Mouse (Mus musculus) erythroblast, adult 5-6 weeks (primary cell): ENCODE measurements around the gene Specc1. TPM values are rescaled to one million over a fixed set of nuclear protein-coding genes. Genes with fewer than 3 reads are reported as not detected.

Experiments
- ATAC-seq: replicated peaks from 2 replicates; pipeline ENCODE4 v1.8.0; 2016; ENCODE audit warnings: moderate number of reproducible peaks, mild to moderate bottlenecking, moderate TSS enrichment, inconsistent platforms; ENCODE audit not compliant: poor library complexity, low FRiP score, severe bottlenecking
- total RNA-seq, 2 experiments: library from RNA; stranded (forward) in 1 of 2; stranded (reverse) in 1 of 2; fragments of 150-400 nt in 1 of 2; fragments of 200-764, 138-1000 nt in 1 of 2; gene quantifications; 2 replicates each; pipeline versions ENCODE4 v1.2.3 to v1.2.4; 2015 to 2017; ENCODE audit warnings: low replicate concordance in 2 of 2

Specc1 gene
- total RNA-seq, 2 experiments from 2014 or later, result 950 to 2,020 TPM

DNA sequence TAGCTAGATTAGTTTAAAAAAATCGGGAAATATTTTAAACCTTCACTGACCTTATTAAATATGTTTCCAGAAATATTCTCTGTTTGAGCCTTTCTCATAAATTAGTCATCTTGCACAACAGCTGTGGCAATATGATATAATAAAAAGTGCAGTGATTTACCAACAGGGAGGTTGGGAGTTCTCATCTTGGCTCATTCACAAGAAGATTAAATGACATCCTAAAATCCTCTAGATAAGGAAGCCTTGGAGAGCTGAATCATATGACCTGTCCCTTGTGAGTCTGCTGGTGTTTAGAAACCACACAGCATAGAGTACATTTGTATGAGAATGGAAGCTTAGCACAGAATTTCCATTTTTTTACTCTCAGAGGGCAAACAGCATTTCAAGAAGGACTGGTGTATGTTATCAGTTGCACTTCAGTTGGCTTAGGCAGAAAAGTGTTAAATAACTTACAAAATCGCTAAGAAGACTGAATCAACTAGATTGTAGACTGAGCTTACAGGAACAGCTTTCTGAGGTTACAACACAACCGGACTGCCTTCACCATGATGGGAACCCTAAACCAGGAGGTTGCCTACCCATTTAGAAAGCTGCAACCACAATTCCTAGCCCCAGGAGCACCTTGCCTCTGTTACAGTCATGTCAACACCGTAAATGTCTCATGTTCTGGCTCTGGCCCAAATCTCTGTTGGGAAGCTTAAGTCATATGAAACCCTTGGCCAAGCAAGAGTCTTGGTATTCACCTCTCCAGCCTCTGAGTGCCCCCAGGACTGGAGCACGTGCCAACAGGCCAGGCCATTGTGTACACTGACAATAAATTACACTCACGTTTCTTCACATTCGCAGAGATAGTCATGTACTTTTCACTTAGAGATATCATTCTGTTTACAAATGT, 188.9 kb downstream of the Specc1 start:
- no peak for ATAC-seq

DNA sequence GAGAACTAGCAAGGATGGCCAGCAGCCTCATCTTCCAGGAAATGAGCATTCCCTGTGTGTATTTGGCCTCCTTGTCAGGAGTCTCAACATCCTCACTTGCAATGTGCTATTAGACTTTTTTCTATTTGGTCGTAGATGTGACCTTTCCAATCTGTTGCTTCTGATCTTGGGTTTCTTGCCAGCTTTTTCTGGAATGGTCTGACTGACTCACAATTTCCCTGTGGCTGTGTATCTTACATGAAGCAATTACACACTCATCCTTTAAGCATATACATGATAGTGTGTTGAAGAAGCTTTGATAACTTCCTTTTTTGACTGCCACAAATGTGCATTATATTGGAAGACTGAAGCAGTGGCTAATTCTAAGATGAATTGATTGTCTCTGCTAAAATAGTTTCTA, 190.1 kb downstream of the Specc1 start:
- ATAC-seq, result no peak

DNA sequence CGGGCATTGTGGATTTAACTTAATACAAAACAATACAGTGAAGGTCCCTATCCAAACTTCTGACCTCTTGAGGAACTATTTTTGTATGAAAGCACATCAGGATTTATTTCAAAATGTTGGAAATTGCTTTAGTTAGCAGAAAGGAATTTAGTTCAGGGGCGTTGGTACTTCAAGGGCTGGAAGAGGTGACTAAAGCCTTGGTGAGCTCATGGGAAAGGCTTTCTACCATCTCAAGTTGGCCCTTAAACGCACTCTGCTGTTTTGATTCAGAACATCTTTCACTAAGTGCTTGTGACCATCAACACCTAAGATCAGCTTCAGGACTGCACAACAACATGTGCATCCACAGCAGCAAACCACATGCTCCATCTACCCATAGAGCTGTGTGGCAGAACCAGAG, 191.5 kb downstream of the Specc1 start:
- no peak for ATAC-seq

- ATAC-seq, result no peak
These were observed 191.9 kb downstream of the Specc1 start for GRCm38 (mm10) chr11:62148449-62148848.

GRCm38 (mm10) chr11:62153057-62153456, 196.5 kb downstream of the Specc1 start:
- no peak for ATAC-seq

DNA sequence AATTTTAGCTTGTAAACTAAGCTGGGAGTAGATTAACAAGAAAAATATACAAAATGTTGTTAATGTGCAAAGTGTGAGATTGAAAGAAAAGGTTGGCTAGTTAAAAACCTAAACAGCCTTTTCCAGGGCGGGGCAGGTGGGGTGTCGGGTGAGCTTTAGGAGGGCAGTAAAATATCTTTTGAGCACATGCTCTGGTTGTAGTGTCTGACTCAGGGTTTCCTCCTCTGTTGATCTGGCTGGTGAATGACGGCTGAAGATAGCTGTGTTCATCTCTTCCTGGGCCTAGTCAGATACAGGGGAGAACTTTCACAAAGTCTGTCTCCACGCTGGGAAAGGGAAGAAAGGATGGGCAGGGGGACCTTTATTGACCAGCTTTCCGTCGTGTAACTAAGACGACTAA, 203.2 kb downstream of the Specc1 start:
- peak; percentile 70 for ATAC-seq

- ATAC-seq, result no peak
These were observed 204.9 kb downstream of the Specc1 start for GRCm38 (mm10) chr11:62161450-62161849.

- ATAC-seq, result peak; percentile 55; the same call in 1 of the 2 replicates
These were observed 207.8 kb downstream of the Specc1 start for GRCm38 (mm10) chr11:62164357-62164756.

DNA sequence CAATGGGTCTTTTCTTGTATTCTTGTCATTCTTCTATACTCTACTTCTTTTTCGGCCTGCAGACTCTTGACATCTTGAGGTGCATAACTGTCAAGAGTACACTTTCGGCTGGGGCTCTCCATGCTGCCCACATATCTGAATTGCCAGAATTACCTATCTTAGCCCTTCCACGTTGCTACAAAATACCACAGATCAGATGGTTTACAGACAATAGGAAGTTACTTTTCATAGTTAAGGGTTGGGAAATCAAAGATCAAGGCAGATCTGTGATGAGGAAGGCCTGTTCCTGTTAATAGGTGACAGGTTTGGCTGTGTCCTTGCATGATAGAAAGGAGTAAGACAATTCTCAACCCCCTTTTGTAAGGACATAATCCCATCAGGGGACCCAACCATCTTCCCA, 209.9 kb downstream of the Specc1 start:
- ATAC-seq, result no peak

DNA sequence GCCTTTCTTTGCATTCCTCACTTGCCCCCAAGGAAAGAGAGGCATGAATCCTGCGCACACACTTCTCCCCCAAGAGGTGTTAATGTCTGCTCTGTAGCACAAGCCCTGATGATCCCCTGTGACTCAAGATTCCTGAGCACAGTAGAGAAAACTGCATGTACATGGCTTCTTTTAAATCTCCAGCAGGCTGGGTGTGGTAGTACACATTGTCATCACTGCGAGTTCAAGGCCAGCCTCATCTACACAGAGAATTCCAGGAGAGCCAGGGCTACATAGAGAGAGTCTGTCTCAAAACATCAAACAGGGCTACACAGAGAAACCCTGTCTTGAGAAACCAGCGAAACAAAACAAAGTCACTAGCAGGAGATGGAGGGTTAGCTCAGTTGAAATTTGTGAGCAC, 211.6 kb downstream of the Specc1 start:
- ATAC-seq, result no peak

DNA sequence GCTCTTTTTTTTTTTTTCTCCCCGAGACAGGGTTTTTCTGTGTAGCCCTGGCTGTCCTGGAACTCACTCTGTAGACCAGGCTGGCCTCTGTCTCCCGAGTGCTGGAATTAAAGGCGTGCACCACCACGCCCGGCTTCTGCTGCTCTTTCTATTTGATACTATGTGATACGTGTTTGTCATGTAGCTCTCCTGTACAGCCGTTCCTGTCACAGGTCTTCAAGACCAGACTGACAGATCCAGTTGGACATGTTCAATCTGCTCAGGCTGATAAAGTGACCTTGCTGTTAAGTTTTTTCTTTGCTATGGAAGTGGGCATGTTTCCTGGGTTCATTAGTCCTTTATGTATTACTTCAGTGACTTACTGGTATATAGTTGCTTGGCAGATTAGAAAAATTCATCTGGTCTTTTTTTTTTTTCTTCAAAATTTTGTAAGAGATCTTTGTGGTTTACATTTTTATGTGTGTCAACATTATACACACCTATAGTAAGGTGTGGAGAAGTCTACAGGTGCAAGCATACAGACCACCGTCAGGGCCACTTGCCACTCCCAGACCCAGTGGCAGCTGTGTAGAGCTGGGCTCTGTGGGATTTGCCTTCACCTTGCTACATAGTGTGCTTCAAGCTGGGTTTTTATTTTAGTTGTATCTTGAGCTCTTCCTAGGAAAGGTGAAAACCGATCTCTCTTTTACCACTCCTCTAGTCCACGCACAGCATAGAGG, 221.0 kb downstream of the Specc1 start:
- ATAC-seq, result 0 out of 2 replicates have a peak, but pooled peaks have one; percentile 18

DNA sequence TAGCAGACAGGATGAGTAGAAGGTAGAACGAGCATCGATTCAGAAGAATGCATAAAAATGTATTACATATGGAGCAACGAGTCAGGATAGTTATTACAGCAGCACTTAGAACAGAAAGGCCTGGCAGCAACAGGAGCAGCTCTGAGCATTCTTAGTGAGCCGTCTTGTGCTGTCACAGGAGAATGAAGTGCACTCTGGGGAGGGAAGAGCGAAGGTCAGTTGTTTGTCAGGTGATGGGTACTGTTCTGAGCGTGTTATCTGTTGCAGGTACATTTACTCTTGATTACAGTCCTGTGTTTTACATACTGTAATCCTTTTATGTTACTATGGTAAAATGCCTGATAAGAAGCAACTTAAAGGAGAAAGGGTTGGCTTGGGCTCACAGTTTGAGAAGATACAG, 224.2 kb downstream of the Specc1 start:
- no peak for ATAC-seq

DNA sequence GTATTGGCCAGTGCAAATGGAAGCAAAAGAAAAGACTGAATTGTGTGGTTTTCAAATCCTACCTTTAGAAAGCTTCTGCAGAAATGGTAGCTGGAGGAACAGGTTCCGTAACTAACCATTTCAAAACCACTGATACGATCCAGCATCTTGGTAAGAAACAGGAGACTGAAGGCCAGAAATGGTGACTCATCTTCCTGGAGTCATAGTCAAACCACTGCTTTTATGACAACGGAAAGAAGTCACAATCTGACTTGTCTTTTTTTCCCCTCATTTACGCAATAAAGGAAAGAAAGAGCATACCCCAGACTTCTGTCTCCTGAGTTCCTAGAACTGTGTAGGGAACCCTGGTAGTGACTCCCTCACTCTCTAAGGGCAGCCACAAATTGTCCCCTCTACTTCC, 228.3 kb downstream of the Specc1 start:
- ATAC-seq, result no peak

DNA sequence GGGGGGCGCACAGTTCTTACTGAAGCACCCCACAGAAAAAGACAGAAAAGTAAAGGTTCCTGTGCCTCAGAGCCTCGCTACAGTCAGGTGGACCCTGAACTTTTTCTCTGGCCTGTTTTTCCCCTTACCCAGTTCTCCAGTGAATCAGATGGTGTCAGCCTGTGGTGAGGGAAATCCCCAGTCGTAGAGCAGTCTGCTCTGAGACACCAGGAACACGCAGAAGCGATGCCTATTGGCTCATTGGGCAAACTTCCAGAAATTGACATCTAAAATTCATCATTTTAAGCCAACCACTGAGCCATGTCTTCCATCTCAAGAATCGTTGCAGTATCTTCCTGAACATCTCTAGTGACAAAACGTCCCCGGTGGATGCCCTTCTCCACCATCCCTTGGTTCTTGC, 230.5 kb downstream of the Specc1 start:
- no peak for ATAC-seq

DNA sequence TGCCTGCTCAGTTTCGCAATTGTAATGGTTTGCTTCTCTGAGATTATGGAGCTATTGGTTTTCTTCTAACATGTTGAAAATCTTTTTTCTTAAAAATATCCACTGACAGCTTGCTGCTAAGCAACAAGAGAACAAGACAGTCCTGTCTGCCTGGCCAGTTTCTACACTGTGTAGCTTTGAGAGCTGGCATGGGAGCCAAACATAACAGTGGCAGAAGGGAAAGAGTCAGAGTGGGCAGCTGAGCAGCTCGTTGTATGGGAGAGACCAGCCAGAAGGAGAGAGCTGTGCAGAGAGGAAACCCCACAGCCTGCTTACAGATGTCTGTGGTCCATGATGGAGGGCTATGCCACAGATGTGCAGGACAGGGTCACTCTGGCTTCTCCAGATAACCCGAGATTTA, 235.5 kb downstream of the Specc1 start:
- no peak for ATAC-seq

GRCm38 (mm10) chr11:62193116-62193515, 236.6 kb downstream of the Specc1 start:
- ATAC-seq, result no peak

DNA sequence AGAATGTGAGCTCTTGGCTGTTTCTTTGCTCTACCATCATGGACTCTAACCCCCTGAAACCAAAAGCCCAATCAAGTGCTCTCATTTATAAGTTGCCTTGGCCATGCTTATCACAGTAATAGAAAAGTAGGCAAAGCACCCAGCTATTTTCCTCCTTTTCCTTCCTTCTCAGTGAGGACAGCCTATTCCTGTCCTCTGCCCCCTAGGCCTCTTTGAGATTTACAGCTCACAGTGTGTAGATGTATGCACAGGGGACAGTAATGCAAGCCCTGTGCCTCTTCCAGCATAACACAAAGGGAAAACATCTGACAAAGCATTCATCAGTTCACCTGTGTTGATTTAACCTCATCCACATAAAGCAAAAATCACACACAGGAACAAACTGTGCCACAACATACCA, 237.7 kb downstream of the Specc1 start:
- no peak for ATAC-seq

DNA sequence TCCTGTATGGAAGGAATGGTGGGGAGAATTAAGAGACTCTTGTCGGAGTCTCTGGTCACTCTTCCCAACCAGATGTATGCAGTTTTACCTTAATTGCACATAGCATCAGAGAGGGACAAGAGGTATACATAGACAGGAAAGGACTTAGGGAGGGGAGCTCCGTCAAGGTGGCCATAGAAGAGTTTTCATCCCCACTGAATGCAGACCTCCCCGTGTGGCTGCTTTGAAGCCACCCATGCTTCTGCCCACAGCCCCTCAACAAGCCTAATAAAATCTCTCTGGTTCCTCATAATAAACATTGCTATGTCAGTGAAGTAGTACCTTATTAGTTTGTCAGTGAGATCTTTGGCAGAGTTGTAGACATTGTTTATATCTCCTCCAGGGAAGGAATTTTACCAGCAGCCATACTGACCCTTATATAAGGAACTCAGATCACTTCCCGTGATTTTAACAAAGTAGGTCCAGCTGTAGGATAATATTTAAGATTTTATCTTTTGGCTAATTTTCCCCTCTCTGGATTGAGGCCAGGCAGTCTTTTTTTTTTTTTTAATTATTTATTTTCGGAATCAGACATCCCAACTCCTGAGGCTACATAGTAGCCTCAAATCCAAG, 244.4 kb downstream of the Specc1 start:
- ATAC-seq, result no peak

GRCm38 (mm10) chr11:62202645-62203044, 246.1 kb downstream of the Specc1 start:
- no peak for ATAC-seq

- ATAC-seq, result no peak
These were observed 252.5 kb downstream of the Specc1 start for GRCm38 (mm10) chr11:62209111-62209510.

GRCm38 (mm10) chr11:62209891-62210290, 253.3 kb downstream of the Specc1 start:
- no peak for ATAC-seq
